Mouse (Mus musculus) lung, postnatal 14 days (tissue): ENCODE results near the gene Gse1.
A peak's percentile ranks its signal among the peaks of the same experiment; 100 is the strongest.

ENCODE experiments used
- DNase-seq: peaks from one replicate; pipeline ENCODE4 v3.0.0; 2021

The Gse1 gene

GRCm38 (mm10) chr8:120408241-120409215 lies 180.3 kb downstream of the Gse1 start:
- peak; percentile 42 for DNase-seq

DNA sequence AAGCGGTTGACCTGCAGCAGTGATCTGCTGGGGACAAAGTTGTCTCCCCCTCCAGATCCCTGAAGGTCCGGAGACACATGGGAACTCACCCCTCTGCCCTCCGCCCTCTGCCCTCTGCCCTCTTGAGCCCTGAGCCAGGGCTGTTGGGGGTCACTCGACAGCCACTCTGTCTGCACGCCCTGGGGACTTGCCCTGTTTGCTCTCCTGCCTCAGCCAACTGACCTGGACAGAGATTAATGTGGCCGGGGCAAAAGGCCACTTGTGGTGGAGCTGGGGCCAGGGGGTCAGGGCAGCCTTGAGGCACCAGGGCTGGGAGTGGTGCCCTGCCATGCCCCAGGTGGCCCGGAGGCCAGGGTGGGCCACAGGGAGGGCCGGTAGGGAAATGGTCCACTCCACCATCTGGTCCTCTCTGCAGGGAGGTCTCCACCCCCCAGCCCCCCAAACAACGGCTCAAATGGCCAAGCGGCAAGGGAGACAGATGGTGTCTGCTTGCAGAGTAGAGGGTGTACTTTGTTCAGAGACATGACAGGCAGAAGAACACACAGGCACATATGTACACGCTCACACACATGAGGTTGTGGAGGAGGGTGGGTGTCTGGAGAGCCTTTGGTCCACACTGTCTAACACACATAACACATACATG lies 181.2 kb downstream of the Gse1 start:
- DNase-seq: no peak

DNA sequence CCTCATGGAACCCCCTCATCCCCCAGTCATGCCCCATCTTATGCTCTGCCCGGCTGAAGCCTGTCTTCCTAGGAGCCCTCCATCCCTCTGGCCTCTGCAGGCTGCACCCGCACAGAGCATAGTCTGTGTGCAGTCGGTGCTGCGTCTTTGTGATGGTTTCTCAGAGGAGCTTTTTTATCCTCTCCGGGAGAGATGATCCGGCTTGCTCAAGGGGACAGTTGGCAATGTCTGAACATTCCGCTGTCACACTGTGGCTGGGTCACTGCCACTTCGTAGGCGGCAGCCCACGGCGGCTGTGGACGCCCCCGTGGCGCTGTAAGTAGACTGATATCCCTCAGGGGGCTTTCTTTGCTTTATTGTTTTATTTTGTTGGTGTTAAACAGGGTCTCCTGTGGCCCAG lies 182.8 kb downstream of the Gse1 start:
- no peak for DNase-seq

GRCm38 (mm10) chr8:120411862-120412261 lies 183.6 kb downstream of the Gse1 start:
- DNase-seq: no peak

DNA sequence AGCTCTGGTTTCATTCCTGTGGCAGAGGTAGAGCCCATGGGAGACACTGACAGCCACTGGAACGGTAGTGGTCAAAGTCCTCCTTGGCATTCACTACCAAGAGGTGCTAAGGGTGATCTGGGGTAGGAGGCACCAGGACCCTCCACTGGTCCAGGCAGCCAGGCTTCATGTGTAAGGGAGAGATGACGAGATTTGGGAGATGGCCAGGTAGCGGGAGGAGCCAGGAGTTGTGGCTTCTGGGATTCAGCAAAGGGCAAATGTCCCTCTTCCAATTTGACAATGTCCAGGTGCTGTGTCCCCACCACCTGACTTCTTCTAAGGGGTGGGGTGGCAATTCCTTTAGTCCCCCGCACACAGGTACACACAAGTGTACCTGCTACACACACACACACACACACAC lies 184.1 kb downstream of the Gse1 start:
- DNase-seq: no peak

DNA sequence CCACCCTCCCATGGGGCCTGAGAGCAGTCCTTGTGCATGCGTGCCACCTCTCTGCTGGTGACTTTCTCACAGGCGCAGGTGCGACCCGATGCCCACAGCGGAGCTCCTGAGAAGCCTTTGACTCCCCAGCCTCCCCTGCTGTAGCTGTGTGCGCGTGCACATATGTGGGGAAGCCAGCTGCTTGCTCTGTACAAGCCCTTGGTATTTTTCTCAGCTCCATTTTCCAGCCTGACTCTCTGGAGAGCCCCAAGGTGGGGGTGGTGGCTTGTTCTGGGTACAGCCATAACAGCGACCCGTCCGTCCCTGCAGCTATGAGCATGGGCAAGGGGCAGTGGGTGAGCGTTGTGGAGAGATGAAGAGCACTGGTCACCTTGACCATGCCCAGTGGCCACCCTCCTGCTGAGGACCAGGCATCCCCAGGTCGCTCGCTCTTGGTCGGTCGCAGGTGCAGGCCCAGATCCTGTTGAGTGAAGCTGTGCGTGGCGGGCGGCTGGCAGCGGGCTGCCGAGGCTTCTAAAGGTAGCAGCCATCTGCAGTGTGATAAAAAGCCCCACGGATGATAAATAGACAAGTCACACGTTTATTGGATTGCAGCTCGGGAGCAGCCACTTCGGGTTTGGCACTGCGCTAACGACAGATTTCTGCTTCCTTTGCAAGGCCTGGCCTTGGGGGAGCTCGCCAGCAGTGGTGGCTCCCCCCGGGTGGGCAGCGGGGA lies 184.8 kb downstream of the Gse1 start:
- DNase-seq: no peak

DNA sequence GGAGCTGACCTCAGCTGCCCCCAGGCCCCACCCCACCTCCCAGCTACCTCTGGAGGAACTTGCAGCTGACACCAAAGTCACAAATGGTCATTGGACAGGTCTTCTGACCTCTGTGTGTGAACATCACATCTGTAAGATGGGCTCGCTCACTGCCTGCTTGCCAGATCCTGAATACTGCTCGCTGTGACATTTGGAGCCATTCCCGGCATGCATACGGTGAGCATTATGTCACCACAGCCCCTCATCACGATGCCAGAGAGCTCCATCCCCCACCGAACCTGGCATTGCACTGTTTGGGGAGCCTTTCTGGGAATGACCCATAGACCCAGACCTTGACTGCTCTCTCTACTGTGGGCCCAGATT lies 185.4 kb downstream of the Gse1 start:
- DNase-seq: no peak

GRCm38 (mm10) chr8:120414216-120414615 lies 186.0 kb downstream of the Gse1 start:
- no peak for DNase-seq

DNA sequence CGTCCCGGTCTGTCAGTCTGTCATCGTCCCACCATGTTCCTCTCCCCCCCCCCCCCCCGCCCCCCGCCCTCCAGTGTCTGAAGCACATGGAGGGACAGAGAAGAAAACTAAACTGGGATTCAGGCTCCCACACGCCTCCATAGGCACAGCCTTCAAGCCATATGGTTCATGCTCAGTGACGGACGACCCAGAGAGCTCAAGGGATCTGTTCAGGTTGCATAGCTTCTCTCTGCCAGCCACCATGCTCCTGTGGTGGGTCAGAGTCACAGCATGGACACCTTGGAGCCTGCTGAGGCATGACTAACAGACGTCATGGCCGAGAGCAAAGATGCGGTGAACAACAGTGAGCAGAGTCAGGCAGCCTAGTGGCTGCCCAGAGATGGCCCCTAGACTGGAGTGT lies 187.2 kb downstream of the Gse1 start:
- DNase-seq: no peak

- peak; percentile 62 for DNase-seq
These were observed 187.9 kb downstream of the Gse1 start for GRCm38 (mm10) chr8:120416173-120416521.

GRCm38 (mm10) chr8:120416522-120417394 lies 188.5 kb downstream of the Gse1 start:
- peak; percentile 85 for DNase-seq

- DNase-seq: no peak
These were observed 189.9 kb downstream of the Gse1 start for GRCm38 (mm10) chr8:120418188-120418587.

GRCm38 (mm10) chr8:120419675-120420074 lies 191.4 kb downstream of the Gse1 start:
- DNase-seq: no peak

GRCm38 (mm10) chr8:120420226-120420625 lies 192.0 kb downstream of the Gse1 start:
- DNase-seq: no peak

GRCm38 (mm10) chr8:120421638-120422037 lies 193.4 kb downstream of the Gse1 start:
- DNase-seq: no peak

DNA sequence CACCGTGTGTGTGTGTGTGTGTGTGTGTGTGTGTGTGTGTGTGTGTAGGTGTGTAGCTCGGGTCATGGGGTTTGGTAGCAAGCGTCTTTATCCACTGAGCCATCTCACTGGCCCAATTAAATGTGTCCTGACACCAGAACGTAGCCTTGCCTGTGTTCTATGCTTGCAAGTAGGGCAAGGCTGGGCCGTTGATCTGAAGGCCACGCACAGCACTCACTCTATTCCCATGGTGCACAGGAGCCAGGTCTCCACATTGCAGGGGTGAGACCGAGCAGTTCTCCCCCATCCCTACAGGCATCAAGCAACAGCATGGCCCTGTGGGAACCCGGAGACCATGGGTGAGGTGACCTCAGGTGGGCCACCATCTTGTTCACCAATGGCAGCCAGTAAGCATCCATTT lies 194.0 kb downstream of the Gse1 start:
- no peak for DNase-seq

- DNase-seq: no peak
These were observed 195.3 kb downstream of the Gse1 start for GRCm38 (mm10) chr8:120423576-120423975.

- no peak for DNase-seq
These were observed 196.6 kb downstream of the Gse1 start for GRCm38 (mm10) chr8:120424829-120425198.

- DNase-seq: peak; percentile 35
These were observed 197.1 kb downstream of the Gse1 start for GRCm38 (mm10) chr8:120425199-120425941.

- no peak for DNase-seq
These were observed 197.8 kb downstream of the Gse1 start for GRCm38 (mm10) chr8:120426105-120426504.

GRCm38 (mm10) chr8:120426622-120427385 lies 198.5 kb downstream of the Gse1 start:
- peak; percentile 64 for DNase-seq
